Mouse (Mus musculus): ENCODE results near the gene Dglucy.

DNA sequence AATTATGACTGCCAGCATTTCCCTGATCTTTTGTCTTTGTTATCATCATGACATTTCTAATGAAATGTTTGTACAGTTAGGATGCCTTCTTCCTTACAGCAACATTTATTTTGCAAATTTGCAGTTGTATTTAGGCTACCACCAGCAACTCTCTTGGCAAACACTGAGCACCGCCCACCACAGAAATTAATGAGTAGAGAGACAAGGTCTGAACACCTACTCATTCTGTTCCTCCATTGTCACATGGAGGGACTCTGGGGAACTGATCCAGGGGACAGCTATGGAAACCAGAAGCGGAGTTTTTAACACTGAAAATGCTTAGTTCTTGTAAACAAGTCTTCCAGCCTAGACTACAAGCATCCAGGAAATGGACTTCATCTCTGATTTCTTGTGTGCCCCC, 35.0 kb downstream of the Dglucy start:
- TF ChIP-seq POLR2A (IDR thresholded peaks at IDR 0.05; ENCODE audit: borderline replicate concordance, extremely low read depth, insufficient read depth, insufficient read length, poor library complexity, severe bottlenecking) (no peak), CTCF (IDR thresholded peaks at IDR 0.05; ENCODE audit: borderline replicate concordance, extremely low read depth, insufficient read depth, insufficient read length) (no peak)
